Mouse (Mus musculus) adrenal gland, postnatal 4 days (tissue): ENCODE results near the gene Paqr5. TPM values are rescaled to one million over a fixed set of nuclear protein-coding genes. Genes with fewer than 3 reads are reported as not detected.

Experiments
- DNase-seq, 2 experiments: peaks; one replicate each; pipeline ENCODE4 v3.0.0; 2021 to 2022; ENCODE audit warnings: low spot score in 2 of 2, mixed read lengths in 2 of 2
- total RNA-seq, 2 experiments: library from RNA; stranded (reverse); gene quantifications; 2 replicates each; pipeline ENCODE4 v1.2.3; 2021

The Paqr5 gene
- total RNA-seq, 2 experiments from 2014 or later = 1.9 to 9.9 TPM

DNA sequence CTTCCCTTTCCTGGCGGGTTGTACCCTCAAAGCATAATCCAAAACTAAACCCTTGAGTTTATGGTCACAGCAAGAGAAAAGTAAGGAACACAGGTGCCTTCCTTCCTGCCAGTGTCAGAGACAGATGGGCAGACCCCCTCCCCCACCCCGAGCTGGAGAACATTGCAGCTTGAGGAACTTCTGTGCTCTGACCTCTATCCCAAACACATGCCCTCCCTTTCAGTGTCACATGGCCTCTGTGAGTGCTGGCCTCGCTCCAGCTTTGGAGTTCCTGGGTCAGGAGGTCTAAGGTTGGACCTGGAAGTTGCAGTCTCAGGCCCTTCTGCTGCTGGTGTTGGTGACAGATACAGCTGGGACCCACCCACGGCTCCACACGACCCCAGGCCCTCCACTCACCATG, 65.9 kb downstream of the Paqr5 start:
- DNase-seq = no peak

DNA sequence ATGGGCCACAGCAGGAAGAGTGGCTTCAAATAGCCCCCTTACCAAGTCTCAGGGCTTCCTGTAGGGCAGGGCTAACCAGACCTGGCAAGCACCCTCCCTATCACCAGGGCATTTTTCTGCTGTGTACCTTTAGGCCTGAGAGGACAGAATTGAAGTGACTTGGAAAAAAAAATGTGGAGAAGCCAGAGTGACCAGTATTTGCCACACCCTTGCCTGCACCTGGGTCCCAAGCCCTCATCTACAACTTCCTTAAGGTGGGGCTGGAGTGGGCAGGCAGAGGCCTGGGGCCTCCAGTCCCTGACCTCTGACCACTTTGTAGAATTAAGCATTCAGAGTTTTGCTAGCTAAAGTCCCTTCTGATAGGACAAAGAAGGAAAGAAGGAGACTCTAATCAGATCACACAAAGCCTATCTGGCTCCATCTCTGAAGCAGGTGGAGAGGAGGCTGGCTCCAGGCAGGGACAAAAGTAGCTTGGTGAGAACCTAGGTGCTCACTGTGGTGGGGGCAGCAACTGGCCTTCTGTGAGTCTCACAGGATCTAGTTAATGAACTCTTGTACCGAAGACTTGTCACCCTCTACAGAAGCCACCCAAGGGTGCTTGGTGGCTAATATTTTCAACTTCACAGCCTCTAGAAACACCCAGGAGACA, 66.6 kb downstream of the Paqr5 start:
- DNase-seq = no peak

- DNase-seq = no peak
Observed at GRCm38 (mm10) chr9:61954707-61955106, 71.9 kb downstream of the Paqr5 start.

GRCm38 (mm10) chr9:61952241-61952640, 74.4 kb downstream of the Paqr5 start:
- no peak for DNase-seq

DNA sequence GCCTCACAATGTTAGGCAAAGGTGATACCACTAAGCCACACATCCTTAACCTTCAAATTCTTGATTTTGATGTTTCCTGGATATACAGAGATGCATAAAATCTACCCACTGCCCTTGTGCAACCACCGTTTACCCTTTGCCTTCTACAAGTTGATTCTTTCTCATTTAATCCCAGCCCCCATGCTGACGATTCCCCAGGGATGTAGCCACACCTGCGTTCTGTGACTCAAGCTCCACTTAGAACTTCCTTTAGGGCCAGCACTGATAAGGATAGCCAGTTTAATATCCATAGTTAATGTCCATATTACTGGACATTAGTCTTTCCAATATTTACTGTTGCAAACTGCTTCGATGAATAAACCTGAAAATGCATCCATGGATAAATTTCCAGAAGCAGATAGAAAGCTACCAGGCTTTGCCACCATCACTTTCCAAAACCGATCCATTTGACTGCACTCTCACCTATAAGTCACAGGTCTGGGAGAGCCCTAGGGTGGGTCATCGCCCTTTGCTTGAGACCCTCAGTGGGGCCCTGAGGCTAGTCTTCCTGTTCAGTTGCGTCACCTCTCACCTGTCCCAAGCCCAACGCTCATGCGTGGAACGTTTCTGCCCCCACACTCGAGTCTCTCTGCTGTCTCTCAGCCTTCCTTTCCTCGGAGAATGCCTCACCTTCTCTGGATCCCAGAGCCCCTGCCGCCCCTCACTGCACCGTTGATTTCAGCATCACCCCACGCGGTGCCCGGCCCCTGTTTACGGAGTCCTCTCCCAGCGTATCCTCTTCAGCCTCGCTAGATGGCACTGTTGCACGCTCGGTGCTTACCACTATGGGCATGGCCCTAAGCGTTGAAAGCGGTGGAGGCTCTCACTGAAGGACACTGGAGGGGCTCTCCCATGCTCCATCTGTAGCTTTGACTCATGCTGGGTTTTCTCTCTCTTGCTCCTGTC, 79.0 kb downstream of the Paqr5 start:
- DNase-seq = peak; percentile 40 to 41

GRCm38 (mm10) chr9:61946623-61947401, 79.8 kb downstream of the Paqr5 start, which contains the start of gene Kif23:
Kif23 (minus strand) TSS chr9:61946774.
- peak; percentile 96 to 99 for DNase-seq

- no peak for DNase-seq
Observed at GRCm38 (mm10) chr9:61945973-61946611, 80.6 kb downstream of the Paqr5 start.

DNA sequence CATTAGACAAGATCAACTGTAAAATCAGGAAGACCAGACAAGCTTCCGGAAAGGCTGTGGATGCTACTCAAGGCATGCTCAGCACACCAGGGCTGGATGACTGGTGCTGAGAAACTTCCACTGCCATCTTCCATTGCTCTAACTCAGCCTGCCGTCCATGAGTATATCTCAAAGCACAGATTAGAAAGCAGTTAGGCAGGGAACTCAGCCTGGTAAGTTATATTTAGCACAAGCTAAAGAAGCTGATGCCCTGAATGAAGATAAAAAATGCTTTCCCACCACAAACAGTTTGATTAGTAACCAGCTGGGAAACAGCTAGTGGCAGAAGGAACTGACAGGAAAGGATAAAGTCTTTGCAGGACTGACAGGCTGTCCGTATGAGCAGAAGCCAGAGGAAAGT, 85.6 kb downstream of the Paqr5 start:
- DNase-seq = no peak

DNA sequence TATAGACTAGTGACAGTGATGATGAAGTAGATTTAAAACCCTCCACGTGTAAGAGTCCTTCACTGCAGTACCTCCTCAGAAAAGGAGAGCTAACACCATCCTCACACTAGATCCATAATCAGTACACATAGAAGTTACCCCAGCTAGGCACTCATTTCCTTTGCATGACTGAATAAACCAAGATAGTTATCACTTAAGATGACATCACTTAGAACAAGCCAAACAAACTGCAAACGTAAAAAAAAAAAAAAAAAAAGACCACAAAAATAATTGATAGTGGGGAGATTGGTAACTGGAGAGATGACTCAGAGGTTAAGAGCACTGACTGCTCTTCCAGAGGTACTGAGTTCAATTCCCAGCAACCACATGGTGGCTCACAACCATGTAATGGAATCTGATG, 93.3 kb downstream of the Paqr5 start:
- no peak for DNase-seq

DNA sequence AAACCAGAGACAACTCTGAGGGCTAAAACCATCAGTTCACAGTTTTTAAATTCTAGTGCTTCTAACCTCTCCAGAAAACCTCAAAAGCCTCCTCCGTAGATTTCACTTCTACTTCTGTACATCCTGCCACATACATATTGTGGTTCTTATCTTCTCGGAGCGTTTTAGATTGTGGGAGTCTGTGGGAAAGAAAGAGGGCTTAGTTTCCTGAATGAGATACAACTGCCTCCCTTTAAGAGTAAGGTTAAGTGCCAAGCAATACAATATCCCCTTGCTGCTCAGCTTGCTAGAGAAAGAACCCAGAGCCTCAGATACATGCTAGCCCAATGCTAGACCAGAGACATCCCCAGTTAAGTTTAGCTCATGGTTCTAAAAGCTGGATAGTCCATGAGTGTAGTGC, 94.6 kb downstream of the Paqr5 start:
- DNase-seq = no peak

- no peak for DNase-seq
Observed at GRCm38 (mm10) chr9:61925086-61925660, 101.5 kb downstream of the Paqr5 start.

DNA sequence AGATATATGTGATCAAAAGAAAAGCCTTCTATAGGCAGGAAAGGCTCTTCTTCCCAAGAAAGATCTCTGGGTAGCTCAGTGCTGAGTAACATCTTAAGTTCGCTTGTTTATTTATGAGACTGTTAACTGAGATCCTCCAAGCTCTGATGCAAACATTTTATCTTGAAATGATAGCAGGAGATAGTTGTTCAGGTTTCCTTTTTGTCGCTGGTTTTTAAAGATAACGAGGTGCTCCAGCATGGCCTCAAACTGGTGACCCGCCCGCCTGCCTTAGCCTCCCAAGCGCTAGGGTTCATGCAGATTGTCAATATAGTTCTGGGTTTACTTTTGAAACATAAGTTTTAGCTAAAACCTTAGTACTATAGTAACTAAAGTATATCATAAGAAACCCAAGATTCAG, 106.3 kb downstream of the Paqr5 start:
- DNase-seq = no peak

GRCm38 (mm10) chr9:61919464-61919863, 107.2 kb downstream of the Paqr5 start:
- no peak for DNase-seq

GRCm38 (mm10) chr9:61917436-61917835, 109.2 kb downstream of the Paqr5 start:
- no peak for DNase-seq

DNA sequence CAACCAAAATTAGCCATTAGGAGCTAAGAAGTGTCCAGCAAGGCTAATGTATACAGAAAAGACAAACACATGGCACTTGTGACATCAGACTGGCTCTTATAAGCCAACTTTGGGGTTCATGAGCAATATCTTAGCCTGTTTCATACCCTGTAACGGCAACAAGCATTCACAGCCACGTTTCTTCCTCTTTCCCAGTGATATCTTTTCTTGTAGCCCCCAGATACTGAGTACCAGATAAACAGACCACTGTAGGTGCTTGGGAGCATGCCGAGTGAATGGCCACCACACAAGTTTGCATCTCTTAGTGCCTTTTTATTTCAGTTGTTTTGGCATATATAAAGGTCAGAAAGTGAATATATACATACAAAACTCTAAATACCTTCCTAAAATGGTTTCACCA, 109.7 kb downstream of the Paqr5 start:
- DNase-seq = no peak

DNA sequence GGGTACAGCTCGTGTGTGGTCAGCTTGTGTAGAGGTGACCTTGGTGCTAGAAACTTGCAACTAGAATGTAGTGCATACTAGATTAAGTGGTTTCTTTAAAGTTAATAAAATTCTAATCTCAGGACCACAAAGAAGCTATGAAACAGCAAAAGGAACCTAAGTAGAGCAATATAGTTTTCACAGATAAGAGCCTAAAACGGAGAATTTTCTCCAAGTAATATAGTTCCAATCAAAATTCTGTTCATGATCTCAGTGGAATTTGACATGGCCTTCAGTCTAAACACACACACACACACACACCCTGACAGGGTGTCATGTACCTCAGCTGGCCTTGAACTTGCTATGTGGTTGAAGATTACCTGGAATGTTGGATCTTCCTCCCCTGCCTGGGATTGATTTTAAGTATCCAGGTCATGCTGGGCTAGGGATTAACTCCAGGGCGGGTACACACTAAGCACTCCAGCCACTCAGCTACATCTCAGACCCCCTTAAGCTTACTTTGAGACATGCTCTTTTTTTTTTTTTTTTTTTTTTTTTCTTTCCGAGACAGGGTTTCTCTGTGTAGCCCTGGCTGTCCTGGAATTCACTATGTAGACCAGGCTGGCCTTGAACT, 111.2 kb downstream of the Paqr5 start:
- DNase-seq = no peak

DNA sequence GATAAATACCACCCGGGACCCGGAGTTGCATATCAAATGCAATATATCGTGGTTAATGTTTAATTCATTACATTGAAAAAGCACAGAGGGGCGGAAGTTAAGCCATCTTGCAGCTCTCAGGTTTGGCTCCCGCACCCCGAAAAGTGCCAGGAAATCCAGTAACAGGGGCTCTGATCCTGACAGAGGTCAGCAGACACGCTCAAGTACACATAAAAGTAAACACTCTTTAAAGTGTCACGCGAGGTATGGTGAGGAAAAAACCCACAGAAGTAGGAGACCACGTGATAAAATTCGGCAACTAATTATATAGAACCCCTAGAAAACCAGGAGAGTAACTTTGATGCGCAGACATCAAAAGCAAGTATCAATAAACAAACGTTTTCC, 111.7 kb downstream of the Paqr5 start:
- DNase-seq = no peak

DNA sequence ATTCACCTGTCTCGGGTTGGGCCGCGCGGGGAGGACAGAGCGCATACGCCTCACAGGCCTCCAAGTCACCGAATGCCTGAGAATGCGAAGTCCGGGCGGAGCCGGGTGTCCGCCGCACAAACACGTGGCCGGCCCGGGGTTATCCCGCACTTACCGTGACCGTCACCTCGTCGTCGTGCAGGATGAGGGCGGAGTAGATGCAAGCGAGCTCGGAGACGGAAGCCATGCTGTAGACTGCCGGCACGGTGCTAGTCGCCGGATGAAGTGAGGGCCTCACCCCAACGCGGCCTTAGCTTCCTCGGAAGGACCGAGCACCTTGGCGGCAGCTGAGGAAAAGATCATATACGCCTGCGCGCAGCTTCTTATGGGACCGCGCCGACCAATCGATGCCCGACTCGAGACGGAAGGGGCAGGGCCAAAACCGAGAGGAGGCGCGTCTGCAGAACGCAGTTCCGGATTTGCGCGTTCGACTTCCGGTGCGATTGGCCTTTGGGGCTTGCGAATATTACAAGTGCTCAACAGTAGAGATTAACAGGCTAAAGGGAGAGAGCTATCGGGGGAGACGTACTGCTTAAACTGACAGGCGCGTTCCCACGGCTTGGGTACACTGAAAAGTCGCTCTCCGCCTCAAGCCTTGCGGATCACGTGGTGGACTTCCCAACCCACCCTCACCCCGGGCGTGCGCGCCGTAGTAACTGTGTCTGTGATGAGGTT, 112.3 kb downstream of the Paqr5 start, which contains the start of gene Rplp1:
Rplp1 (minus strand) TSS at position 340 of the 714 bp plus-strand sequence.
- DNase-seq = peak; percentile 91

DNA sequence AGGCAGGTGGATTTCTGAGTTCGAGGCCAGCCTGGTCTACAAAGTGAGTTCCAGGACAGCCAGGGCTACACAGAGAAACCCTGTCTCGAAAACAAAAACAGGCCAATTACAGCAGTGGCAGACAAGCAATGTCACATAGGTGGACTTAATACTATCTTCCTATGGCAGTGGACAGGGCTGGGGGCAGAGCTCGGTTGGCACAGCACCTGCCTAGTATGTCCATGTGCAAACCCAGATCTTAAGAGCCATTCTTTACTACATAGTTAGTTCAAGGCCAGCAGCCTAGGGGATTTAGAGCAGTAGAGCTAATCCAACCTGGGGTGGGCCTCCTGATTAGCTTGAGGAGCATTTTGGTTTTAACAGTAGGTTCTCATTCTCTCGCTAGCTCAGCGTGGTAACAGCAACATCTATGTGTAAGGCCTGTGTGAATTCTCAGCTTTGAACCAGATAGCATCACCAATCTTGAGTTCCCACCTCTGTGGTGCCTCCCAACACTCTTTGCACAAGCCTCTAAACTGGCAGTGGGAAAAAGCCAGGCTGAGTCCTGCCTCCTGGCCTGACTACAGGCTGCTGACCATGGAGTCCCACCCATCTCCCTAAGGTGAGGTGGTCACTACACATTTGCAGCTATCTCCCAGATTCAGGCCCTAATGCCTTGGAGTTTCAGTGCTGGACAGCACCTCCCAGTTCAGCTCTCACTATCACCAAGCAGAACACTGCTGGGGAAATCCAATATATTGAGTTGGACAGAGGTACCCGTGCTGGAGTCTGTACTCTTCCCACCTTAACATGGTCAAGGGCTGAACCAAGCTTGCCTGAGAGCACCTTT, 115.1 kb downstream of the Paqr5 start:
- no peak for DNase-seq
